Mouse (Mus musculus) ES-Bruce4 (cell line): ENCODE data around the gene Apoc1.

Source experiments
- CTCF ChIP-seq: IDR thresholded peaks from one replicate; pipeline ENCODE4 v1.8.1; 2011; ENCODE audit warnings: low read depth, low read length
- EP300 ChIP-seq: IDR thresholded peaks from 2 replicates; pipeline ENCODE4 v1.6.1; 2011; ENCODE audit warnings: low read depth, low read length; ENCODE audit not compliant: insufficient read depth
- POLR2A ChIP-seq: IDR thresholded peaks from one replicate; pipeline ENCODE4 v1.8.1; 2011; ENCODE audit warnings: low read length; ENCODE audit not compliant: insufficient read depth

DNA sequence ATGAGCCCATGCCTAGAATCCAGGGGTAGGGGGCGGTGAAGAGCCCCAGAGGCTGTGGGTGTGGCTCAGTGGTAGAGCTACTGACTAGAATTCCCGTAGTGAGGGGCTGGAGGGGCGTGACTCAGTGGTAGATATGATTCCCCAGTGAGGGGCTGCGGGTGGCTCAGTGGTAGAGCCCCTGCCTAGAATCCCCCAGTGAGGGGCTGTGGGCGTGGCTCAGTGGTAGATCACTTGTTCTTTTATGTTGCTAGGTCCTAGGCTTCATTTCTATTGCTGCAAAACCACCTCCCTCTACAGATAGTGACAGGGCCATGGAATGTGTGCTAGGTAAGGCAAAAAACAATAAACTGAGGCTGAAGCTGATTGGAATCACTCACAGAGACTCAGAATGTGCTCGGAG is 3.4 kb upstream of the Apoc1 start:
- TF ChIP-seq POLR2A (no peak), CTCF (peak; percentile 7), EP300 (no peak)
